Mouse (Mus musculus): Measurements from ENCODE around the gene Csnk1d. TPM values are rescaled to one million over a fixed set of nuclear protein-coding genes. Genes with fewer than 3 reads are reported as not detected.
A peak's percentile ranks its signal among the peaks of the same experiment; 100 is the strongest.

Gene Csnk1d
- polyA plus RNA-seq, 1 experiment = 111 TPM

DNA sequence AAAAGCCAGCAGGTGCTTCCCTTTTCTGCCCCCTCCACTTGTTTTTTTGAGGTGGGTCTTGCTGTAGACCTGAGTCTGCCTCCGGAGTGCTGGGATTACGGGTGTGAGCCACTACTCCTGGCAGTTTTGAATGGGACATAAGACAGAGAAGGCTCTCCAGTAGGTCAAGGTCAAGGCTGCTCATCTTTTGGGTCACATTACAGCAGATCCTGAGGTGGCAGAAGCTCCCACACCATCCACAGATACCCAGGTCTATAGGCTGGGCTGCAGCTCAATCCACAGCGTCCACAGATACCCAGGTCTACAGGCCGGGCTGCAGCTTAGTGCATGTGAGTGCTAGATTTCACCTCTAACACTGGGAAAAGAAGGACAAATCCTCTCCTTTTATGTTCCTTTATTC, 77.3 kb downstream of the Csnk1d start:
- H3K27me3 ChIP-seq (ENCODE audit: control insufficient read depth, insufficient read depth, low read length) = no peaks in the 10 kb centered on the region
- H3K4me1 ChIP-seq (ENCODE audit: control insufficient read depth, insufficient read depth, low read length) = no peaks in the 10 kb centered on the region; the same call in 1 of the 2 replicates
- peak overlapping the region; percentile 67 for H3K27ac ChIP-seq (ENCODE audit: control insufficient read depth, insufficient read depth, low read depth, low read length)
- no peaks in the 10 kb centered on the region for H3K36me3 ChIP-seq (ENCODE audit: control insufficient read depth, insufficient read depth, low read length)
- H3K4me3 ChIP-seq (ENCODE audit: control insufficient read depth, low read depth, low read length) = no peak overlapping the region
- no peak for TF ChIP-seq POLR2A (IDR thresholded peaks at IDR 0.05; ENCODE audit: control insufficient read depth, low read depth, low read length)

Other genes with a start within 250 kb of the Csnk1d start
- gene Hmga1b, start 228.5 kb downstream of the Csnk1d start, polyA plus RNA-seq (2012; rRNA removed) = 7.0 and 8.7 TPM in 2 replicates
- gene Rfng, start 207.1 kb downstream of the Csnk1d start, polyA plus RNA-seq (2012; rRNA removed) = 11.1 and 11.3 TPM in 2 replicates
- 233 and 245 TPM in 2 replicates for gene Gps1, start 207.1 kb downstream of the Csnk1d start, polyA plus RNA-seq (2012; rRNA removed)
- 51.1 and 51.7 TPM in 2 replicates for gene Dus1l, start 194.9 kb downstream of the Csnk1d start, polyA plus RNA-seq (2012; rRNA removed)
- gene Fasn, start 166.8 kb downstream of the Csnk1d start, polyA plus RNA-seq (2012; rRNA removed) = 71.2 and 72.1 TPM in 2 replicates
- 34.6 and 37.5 TPM in 2 replicates for gene Ccdc57, start 58.5 kb downstream of the Csnk1d start, polyA plus RNA-seq (2012; rRNA removed)
- gene Slc16a3, start 42.9 kb downstream of the Csnk1d start, polyA plus RNA-seq (2012; rRNA removed) = 3.7 and 4.4 TPM in 2 replicates
- 0.71 and 0.95 TPM in 2 replicates for gene Cd7, start 48.1 kb upstream of the Csnk1d start, polyA plus RNA-seq (2012; rRNA removed)
- gene Sectm1b, start 72.2 kb upstream of the Csnk1d start, polyA plus RNA-seq (2012; rRNA removed) = not detected in 2 replicates
- gene Sectm1a, start 89.9 kb upstream of the Csnk1d start, polyA plus RNA-seq (2012; rRNA removed) = 8.9 and 9.0 TPM in 2 replicates
- gene Tex19.2, start 127.3 kb upstream of the Csnk1d start, polyA plus RNA-seq (2012; rRNA removed) = 23.9 and 27.6 TPM in 2 replicates
- gene Tex19.1, start 154.8 kb upstream of the Csnk1d start, polyA plus RNA-seq (2012; rRNA removed) = 11.7 and 16.1 TPM in 2 replicates
- gene Uts2r, start 168.9 kb upstream of the Csnk1d start, polyA plus RNA-seq (2012; rRNA removed) = 0.31 and 0.35 TPM in 2 replicates
- gene Hexdc, start 213.1 kb upstream of the Csnk1d start, polyA plus RNA-seq (2012; rRNA removed) = 5.2 and 6.0 TPM in 2 replicates
- 2.7 and 3.1 TPM in 2 replicates for gene Ogfod3, start 213.4 kb upstream of the Csnk1d start, polyA plus RNA-seq (2012; rRNA removed)
- gene Cybc1, start 238.0 kb upstream of the Csnk1d start, polyA plus RNA-seq (2012; rRNA removed) = 7.8 and 8.7 TPM in 2 replicates
- 8.2 and 8.9 TPM in 2 replicates for gene Narf, start 245.9 kb upstream of the Csnk1d start, polyA plus RNA-seq (2012; rRNA removed)

Data from testis, adult 2 months (tissue).